Mouse (Mus musculus): ENCODE results near the gene Wdr46. TPM values are rescaled to one million over a fixed set of nuclear protein-coding genes. Genes with fewer than 3 reads are reported as not detected.

Gene Wdr46
- total and polyA plus RNA-seq, 3 experiments: 8.7 to 10.0 (median 8.8) TPM

- Histone ChIP-seq H3K27me3 (ENCODE audit: control insufficient read depth, insufficient read depth, low read length) (no peaks in the 10 kb centered on the region), H3K4me3 (no peak overlapping the region), H3K27ac (no peak overlapping the region), H3K4me1 (ENCODE audit: control insufficient read depth, insufficient read depth, low read length) (peaks cover 4% of the 10 kb centered on the region; the same call in 1 of the 2 replicates), H3K36me3 (ENCODE audit: control insufficient read depth, insufficient read depth, low read length) (no peaks in the 10 kb centered on the region; the same call in 1 of the 2 replicates), H3K9ac (ENCODE audit: low read depth, low read length) (no peak overlapping the region), H3K79me2 (replicated peaks; ENCODE audit: control insufficient read depth, insufficient read depth, low read length) (no peaks in the 10 kb centered on the region)
- DNase-seq: no peak
- TF ChIP-seq EP300 (IDR thresholded peaks at IDR 0.05; ENCODE audit: insufficient read depth, low read depth, low read length): no peak
- no peak for TF ChIP-seq POLR2A (IDR thresholded peaks at IDR 0.05; ENCODE audit: insufficient read depth, low read depth, low read length)
- no peak for TF ChIP-seq CTCF (IDR thresholded peaks at IDR 0.05)
- intact Hi-C loops (cut with DNase I): no loop called here
- WGBS: 90% methylated on average over 11 of the region's 11 CpGs
These were observed 8.5 kb upstream of the Wdr46 start for GRCm38 (mm10) chr17:33931947-33932346.

DNA sequence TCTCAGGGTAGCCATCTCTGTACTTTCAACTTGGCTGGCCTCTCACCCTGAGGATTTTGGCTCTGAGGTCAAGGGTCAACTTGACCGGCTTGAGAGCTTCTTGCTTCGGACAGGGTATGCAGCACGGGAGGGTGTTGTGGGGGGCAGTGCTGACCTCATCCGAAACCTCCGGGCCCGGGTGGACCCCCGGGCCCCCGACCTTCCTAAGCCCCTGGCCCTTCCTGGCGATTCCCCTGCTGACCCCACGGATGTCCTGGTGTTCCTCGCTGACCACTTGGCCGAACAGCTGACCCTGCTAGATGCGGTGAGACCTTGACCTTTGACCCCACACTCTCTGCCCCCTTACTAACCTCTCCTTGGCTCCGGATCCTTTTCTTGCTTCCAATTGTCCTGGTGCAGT, 8.0 kb upstream of the Wdr46 start:
- Histone ChIP-seq H3K27ac (no peak overlapping the region), H3K36me3 (ENCODE audit: control insufficient read depth, insufficient read depth, low read length) (no peaks in the 10 kb centered on the region; the same call in 1 of the 2 replicates), H3K4me3 (no peak overlapping the region), H3K79me2 (replicated peaks; ENCODE audit: control insufficient read depth, insufficient read depth, low read length) (no peaks in the 10 kb centered on the region), H3K9ac (ENCODE audit: low read depth, low read length) (no peak overlapping the region), H3K27me3 (ENCODE audit: control insufficient read depth, insufficient read depth, low read length) (no peaks in the 10 kb centered on the region), H3K4me1 (ENCODE audit: control insufficient read depth, insufficient read depth, low read length) (peaks cover 4% of the 10 kb centered on the region; the same call in 1 of the 2 replicates)
- intact Hi-C loops (cut with DNase I): no loop called here
- WGBS: 91% methylated on average over 14 of the region's 14 CpGs
- DNase-seq: no peak
- TF ChIP-seq POLR2A (IDR thresholded peaks at IDR 0.05; ENCODE audit: insufficient read depth, low read depth, low read length): no peak

DNA sequence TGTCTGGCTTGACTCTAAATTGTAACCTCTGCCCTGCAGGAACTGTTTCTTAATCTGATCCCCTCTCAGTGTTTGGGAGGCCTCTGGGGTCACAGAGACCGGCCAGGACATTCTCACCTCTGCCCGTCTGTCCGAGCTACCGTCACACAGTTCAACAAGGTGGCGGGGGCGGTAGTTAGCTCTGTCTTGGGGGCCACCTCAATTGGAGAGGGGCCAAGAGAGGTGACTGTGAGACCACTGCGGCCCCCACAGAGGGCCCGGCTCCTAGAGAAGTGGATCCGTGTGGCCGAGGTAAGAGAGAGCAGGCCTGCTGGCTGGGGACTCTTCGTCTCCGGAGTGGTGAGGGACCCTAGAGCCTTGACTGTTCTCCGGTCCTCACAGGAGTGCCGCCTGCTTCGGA, 7.5 kb upstream of the Wdr46 start:
- TF ChIP-seq CTCF (IDR thresholded peaks at IDR 0.05) (no peak), POLR2A (IDR thresholded peaks at IDR 0.05; ENCODE audit: insufficient read depth, low read depth, low read length) (no peak), EP300 (IDR thresholded peaks at IDR 0.05; ENCODE audit: insufficient read depth, low read depth, low read length) (no peak)
- Histone ChIP-seq H3K79me2 (replicated peaks; ENCODE audit: control insufficient read depth, insufficient read depth, low read length) (no peaks in the 10 kb centered on the region), H3K27me3 (ENCODE audit: control insufficient read depth, insufficient read depth, low read length) (no peaks in the 10 kb centered on the region), H3K36me3 (ENCODE audit: control insufficient read depth, insufficient read depth, low read length) (no peaks in the 10 kb centered on the region; the same call in 1 of the 2 replicates), H3K27ac (no peak overlapping the region), H3K4me3 (no peak overlapping the region), H3K9ac (ENCODE audit: low read depth, low read length) (no peak overlapping the region), H3K4me1 (ENCODE audit: control insufficient read depth, insufficient read depth, low read length) (peaks cover 4% of the 10 kb centered on the region; the same call in 1 of the 2 replicates)
- DNase-seq: no peak
- WGBS: 94% methylated on average over 15 of the region's 15 CpGs
- intact Hi-C loops (cut with DNase I): no loop called here

- Histone ChIP-seq H3K4me1 (ENCODE audit: control insufficient read depth, insufficient read depth, low read length) (peaks cover 3% of the 10 kb centered on the region; the same call in 1 of the 2 replicates), H3K27me3 (ENCODE audit: control insufficient read depth, insufficient read depth, low read length) (no peaks in the 10 kb centered on the region), H3K4me3 (no peak overlapping the region), H3K27ac (no peak overlapping the region), H3K36me3 (ENCODE audit: control insufficient read depth, insufficient read depth, low read length) (no peaks in the 10 kb centered on the region), H3K79me2 (replicated peaks; ENCODE audit: control insufficient read depth, insufficient read depth, low read length) (no peaks in the 10 kb centered on the region), H3K9ac (ENCODE audit: low read depth, low read length) (no peak overlapping the region)
- WGBS: 82% methylated on average over 21 of the region's 21 CpGs
- no peak for DNase-seq
- TF ChIP-seq EP300 (IDR thresholded peaks at IDR 0.05; ENCODE audit: insufficient read depth, low read depth, low read length) (no peak), POLR2A (IDR thresholded peaks at IDR 0.05; ENCODE audit: insufficient read depth, low read depth, low read length) (no peak), CTCF (IDR thresholded peaks at IDR 0.05) (no peak)
- intact Hi-C loops (cut with DNase I): no loop called here
These were observed 4.9 kb upstream of the Wdr46 start for GRCm38 (mm10) chr17:33935422-33936055.

- no peak for TF ChIP-seq CTCF (IDR thresholded peaks at IDR 0.05)
- TF ChIP-seq POLR2A (IDR thresholded peaks at IDR 0.05; ENCODE audit: insufficient read depth, low read depth, low read length): no peak
- TF ChIP-seq EP300 (IDR thresholded peaks at IDR 0.05; ENCODE audit: insufficient read depth, low read depth, low read length): no peak
- 86% methylated on average over 15 of the region's 15 CpGs for WGBS
- Histone ChIP-seq H3K79me2 (replicated peaks; ENCODE audit: control insufficient read depth, insufficient read depth, low read length) (no peaks in the 10 kb centered on the region), H3K36me3 (ENCODE audit: control insufficient read depth, insufficient read depth, low read length) (no peaks in the 10 kb centered on the region), H3K27me3 (ENCODE audit: control insufficient read depth, insufficient read depth, low read length) (no peaks in the 10 kb centered on the region), H3K9ac (ENCODE audit: low read depth, low read length) (no peak overlapping the region), H3K4me1 (ENCODE audit: control insufficient read depth, insufficient read depth, low read length) (peaks cover 3% of the 10 kb centered on the region; the same call in 1 of the 2 replicates), H3K27ac (no peak overlapping the region), H3K4me3 (no peak overlapping the region)
- intact Hi-C loops (cut with DNase I): no loop called here
- DNase-seq: no peak
These were observed 3.5 kb upstream of the Wdr46 start for GRCm38 (mm10) chr17:33936993-33937392.

- no peak overlapping the region for H3K9ac ChIP-seq (ENCODE audit: low read depth, low read length)
- no peak for TF ChIP-seq CTCF (IDR thresholded peaks at IDR 0.05)
- TF ChIP-seq POLR2A (IDR thresholded peaks at IDR 0.05; ENCODE audit: insufficient read depth, low read depth, low read length): no peak
- TF ChIP-seq EP300 (IDR thresholded peaks at IDR 0.05; ENCODE audit: insufficient read depth, low read depth, low read length): no peak
- no peak for DNase-seq
- intact Hi-C loops (cut with DNase I): no loop called here
- H3K27ac ChIP-seq: no peak overlapping the region
- H3K79me2 ChIP-seq (replicated peaks; ENCODE audit: control insufficient read depth, insufficient read depth, low read length): no peaks in the 10 kb centered on the region
- no peak overlapping the region for H3K4me3 ChIP-seq
- WGBS: 70% methylated on average over 11 of the region's 11 CpGs
- H3K36me3 ChIP-seq (ENCODE audit: control insufficient read depth, insufficient read depth, low read length): no peaks in the 10 kb centered on the region
- peaks cover 3% of the 10 kb centered on the region; the same call in 1 of the 2 replicates for H3K4me1 ChIP-seq (ENCODE audit: control insufficient read depth, insufficient read depth, low read length)
- H3K27me3 ChIP-seq (ENCODE audit: control insufficient read depth, insufficient read depth, low read length): no peaks in the 10 kb centered on the region
These were observed 1.7 kb upstream of the Wdr46 start for GRCm38 (mm10) chr17:33938783-33939182.

Data from heart, adult 2 months (tissue).